Mouse (Mus musculus) heart, adult 2 months (tissue): ENCODE data around the gene Acp2.

Experiments
- CTCF ChIP-seq: fragments of 200-600 bp; IDR thresholded peaks from 2 replicates; pipeline ENCODE4 v1.8.1; 2022; ENCODE audit warnings: antibody characterized with exemption, mild to moderate bottlenecking, moderate library complexity
- EP300 ChIP-seq: fragments of 200-500 bp; IDR thresholded peaks from 2 replicates; pipeline ENCODE4 v1.6.1; 2011; ENCODE audit warnings: low read depth, low read length, control low read depth; ENCODE audit not compliant: insufficient read depth
- POLR2A ChIP-seq: fragments of 200-500 bp; IDR thresholded peaks from 2 replicates; pipeline ENCODE4 v1.6.1; 2011; ENCODE audit warnings: mild to moderate bottlenecking, low read depth, low read length, control low read depth; ENCODE audit not compliant: insufficient read depth

DNA sequence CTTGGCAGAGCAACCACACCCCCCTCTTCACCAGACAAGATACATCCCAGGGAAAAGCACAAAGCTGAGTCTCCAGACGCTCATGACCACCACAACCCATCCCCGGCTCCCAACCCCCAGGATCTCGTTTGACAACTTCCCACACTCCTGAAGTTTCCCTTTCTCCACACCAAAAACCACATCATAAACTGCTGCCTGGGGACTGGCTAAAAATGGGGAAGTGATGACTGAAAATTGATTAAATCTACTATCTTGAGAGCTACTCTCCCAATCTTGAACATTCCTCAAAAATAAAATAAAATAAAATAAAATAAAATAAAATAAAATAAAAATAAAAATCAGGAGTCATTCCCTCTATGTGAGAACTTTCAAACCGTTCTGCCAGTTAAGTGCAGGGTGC is 39.7 kb upstream of the Acp2 start:
- no peak for TF ChIP-seq POLR2A
- no peak for TF ChIP-seq CTCF
- no peak for TF ChIP-seq EP300
